Mouse (Mus musculus): ENCODE data around the gene Hmgb2.
A peak's percentile ranks its signal among the peaks of the same experiment; 100 is the strongest.
"Not testable (repeated sequence)": the region's sequence is repeated elsewhere in the genome, so short reads cannot be mapped to it uniquely, and the experiment has no call there.

Hmgb2 gene

DNA sequence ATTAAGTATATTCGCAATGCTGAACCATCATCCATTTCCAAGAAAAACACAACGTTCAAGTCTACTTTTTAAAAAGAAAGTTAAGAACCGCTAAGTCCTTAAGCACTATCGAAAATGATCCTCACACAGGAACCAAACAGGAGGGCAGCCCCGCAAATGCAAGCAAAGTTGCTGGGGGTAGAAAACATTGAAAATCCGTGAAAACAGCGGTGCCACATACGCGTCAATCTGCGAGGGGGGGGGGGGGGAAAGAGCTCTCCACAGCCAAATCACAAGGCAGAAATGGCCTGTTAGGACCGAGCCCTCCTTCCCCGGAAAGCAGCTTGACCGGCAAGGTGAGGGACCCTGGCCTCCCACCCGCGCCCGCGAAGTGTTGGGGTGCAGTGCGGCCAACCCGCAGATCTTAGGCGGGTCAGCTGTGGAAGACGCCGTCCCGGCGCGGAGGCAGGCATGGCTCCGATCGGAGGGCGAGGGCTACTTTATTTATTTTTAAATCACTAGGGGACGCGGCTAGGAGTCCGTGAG is 854 bp upstream of the Hmgb2 start:
- no peak for DNase-seq (ENCODE audit: low read depth, low spot score)

DNA sequence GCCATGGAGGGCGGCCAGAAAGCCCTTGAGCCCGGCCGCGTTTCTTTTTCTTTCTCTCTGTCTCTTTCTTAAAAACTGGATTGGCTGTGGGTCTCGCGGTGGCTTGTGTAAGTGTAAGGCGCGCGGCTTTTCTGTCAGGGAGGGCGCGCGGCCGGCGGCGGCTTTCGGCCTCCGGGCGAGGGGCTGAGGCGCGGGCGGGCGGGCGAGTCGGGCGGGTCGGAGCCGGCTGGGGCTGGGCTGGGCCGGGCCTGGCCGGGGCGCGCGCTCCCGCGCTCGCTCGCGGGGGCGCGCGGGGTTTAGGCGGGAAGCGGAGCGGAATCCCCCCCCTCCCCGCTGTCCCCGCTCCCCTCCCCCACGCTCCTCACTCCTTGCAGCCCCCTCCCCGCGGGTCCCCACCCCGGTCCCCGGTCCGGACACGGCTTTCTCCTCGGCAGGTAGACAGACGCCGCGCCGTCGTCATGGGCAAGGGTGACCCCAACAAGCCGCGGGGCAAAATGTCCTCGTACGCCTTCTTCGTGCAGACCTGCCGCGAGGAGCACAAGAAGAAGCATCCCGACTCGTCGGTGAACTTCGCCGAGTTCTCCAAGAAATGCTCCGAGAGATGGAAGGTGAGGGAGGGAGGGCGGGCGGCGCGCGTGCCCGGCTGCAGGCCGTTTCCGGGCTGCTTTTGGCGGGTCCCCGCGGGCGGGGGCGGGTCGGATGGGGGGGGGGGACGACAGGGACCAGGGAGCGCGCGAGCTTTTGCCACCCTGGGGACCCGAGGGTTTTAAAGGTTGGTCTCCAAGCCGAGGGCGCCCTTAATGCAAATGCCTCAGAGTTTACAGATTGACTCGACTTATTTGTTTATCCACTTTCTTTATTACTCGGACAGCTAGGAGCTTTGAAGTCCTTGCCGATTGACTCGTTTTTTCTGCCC is 692 bp downstream of the Hmgb2 start:
- DNase-seq (ENCODE audit: low read depth, low spot score): no peak

DNA sequence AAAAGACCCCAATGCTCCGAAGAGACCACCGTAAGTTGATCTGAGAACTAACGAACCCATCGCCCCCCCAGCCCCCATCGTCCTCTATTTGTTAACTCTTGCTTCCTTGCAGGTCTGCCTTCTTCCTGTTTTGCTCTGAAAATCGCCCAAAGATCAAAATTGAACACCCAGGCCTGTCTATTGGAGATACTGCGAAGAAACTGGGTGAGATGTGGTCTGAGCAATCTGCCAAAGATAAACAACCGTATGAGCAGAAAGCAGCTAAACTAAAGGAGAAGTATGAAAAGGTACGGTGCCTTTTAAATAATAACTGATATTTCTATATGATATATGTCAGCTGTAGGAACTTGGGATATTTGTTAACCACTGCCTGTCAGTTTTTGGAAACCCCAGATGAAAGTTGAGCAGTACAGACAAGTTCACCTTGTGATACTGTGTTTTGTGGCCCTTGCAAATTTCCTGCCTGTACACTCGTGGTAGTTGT is 1.5 kb downstream of the Hmgb2 start:
- DNase-seq (ENCODE audit: low read depth, low spot score): not testable (repeated sequence)

DNA sequence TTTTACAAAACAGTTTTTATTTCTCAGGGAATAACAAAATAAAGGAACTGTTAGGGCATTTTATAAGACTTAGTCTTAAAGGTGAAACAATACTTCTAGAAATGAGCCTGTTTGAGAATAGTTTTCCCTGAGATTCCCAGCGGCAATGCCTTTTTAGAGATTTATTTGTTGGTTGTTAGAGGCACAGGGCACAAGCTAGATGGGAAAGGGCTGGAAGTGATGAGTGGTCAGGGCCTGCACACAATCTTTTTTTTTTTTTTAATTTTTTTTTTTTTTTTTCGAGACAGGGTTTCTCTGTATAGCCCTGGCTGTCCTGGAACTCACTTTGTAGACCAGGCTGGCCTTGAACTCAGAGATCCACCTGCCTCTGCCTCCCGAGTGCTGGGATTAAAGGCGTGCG is 5.0 kb downstream of the Hmgb2 start:
- DNase-seq (ENCODE audit: low read depth, low spot score): not testable (repeated sequence)

DNA sequence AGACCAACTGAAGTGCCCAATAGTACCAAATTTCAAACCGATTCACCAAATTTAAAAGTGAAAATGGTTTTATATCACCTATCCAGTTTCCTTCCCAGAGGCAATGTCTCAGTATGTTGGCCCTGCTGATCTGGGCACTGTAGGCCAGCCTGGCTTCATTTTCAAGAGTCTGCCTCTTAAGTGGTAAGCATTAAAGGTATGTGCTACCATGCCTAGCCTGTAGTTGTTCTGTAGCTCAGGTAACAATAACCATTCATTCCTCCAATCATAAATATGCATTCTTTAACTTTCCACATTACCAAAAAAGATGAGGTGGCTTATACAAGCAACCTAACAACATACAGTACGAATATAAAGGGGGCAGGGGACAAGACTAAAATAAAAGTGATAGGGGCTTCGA is 6.0 kb downstream of the Hmgb2 start:
- DNase-seq (ENCODE audit: low read depth, low spot score): no peak

DNA sequence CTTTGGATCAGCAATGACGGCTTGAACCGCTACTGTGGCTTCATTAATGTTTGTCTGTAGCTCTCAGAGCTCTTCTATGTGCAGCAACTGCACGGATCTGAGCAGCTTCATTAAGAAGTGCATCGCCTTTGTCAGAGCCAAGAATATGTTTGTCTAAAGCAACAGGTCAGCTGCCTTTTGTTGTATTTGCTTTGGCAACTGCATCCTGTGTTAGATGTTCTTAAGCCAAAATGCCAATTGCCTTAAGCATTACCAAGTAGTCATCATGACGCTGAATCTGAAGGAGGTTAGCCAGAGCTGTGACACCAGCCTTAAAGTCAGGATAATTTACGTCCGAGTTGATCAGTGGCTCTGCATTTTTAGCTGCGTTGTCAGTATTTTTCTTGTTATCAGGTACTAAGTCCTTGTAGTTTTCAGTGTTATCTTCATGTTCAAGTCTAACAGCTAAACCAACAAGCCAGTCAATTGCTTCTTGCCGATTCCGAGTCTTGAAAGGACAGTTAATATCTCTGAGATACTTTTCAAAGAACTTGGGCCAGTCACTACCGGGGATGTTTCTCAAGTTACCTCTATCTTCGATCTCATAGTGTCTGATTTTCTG is 8.6 kb downstream of the Hmgb2 start:
- DNase-seq (ENCODE audit: low read depth, low spot score): no peak

DNA sequence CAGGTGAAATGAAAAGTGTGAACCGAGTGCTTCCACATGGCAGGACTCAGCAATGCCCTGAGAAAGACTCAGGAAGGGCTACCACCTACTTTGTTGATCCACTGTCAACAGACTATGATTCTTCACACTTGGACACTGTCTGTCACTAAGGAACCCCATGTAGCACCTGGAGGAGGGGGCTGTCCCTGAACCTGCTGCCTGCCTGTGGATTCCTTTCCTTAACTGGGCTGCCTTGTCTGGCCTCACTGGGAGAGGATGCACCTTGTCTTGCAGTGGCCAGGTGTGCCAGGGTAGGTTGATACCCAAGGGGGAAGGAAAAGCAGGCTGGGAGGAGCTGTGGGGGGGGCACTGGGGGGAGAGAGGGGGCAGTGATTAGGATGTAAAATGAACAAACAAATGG is 16.3 kb downstream of the Hmgb2 start:
- no peak for DNase-seq (ENCODE audit: low read depth, low spot score)

DNA sequence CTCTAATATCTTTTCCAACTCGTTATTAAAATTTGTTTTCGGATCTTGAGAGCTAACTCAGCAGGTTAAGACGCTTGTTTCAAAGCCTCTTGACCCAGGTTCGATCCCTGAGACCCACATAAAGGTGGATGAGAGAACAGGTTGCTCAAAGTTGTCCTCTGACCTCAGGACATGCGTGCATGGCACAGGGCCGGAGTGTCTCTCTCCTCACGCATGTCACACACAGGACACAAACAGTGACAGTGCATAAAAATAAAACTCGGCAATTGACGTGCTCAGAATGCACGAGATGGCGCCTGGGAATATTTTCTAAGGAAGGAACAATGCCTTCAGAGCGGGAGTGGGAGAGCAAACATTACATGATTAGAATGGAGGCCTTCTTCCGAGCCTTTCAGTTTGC is 18.5 kb downstream of the Hmgb2 start:
- no peak for DNase-seq (ENCODE audit: low read depth, low spot score)

DNA sequence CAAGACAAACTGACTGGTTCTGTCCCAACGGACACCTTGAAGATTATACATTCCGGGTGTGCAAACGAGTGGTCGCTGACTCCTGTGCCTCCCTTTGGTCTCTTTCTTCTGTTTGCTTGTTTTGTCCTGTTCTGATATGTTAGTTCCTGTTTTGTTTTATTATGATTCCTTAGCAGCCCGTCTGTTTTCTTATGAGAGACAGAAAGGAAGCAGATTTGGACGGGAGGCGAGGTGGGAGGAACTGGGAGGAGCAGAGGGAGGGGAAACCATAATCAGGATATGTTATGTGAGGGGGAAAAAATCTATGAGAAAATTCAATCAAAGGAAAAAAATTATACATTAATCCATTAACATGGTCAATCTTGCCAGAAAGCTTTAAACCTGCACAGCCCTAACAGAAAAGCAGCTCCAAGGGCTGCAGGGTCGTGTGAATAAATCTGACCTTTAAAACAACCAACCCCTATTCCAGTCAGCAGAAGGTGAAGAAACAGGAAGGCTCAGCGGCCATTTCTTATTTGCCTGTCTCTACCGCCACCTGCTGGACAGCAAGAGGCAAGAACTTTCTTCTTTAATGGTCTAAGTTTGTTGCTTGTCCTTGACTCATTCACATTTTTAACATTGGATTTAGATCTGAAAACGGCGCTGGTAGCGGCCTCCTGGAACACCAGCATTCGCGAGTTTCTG is 19.1 kb downstream of the Hmgb2 start:
- DNase-seq (ENCODE audit: low read depth, low spot score): peak; percentile 65

DNA sequence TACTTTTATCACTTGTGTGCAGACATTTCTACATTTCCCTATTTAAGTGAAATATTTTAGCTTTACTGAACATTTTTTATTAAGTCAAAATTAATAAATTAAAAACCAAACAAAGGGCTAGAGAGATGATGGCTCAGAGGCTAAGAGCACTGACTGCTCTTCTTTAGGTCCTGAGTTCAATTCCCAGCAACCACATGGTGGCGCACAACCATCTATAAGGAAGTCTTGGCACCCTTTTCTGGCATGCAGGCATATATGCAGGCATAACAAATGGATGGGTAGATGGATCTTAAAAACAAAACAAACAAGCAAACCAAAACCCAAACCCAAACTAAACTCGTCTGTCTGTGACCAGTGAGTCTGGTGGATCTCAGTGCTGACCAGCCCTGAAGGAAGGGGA is 20.5 kb downstream of the Hmgb2 start:
- no peak for DNase-seq (ENCODE audit: low read depth, low spot score)

DNA sequence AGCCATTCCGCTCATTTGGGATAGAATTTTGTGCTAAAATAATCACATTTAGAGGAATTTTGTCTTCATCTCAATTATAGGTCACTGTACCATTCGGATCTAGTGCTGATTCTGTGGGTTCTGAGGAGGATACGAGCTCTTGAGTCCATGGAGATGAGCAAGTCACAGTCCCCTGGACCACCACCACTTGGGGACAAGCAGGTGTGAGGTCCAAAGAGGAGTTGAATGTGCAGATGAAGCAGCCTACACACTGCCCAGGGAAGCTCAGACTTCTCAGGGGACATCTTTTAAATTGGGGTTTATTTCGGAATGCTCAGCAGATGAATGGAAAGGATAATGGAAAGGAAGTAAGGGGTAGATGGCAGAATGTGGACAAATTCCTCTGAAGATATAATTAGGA is 21.4 kb downstream of the Hmgb2 start:
- no peak for DNase-seq (ENCODE audit: low read depth, low spot score)

DNA sequence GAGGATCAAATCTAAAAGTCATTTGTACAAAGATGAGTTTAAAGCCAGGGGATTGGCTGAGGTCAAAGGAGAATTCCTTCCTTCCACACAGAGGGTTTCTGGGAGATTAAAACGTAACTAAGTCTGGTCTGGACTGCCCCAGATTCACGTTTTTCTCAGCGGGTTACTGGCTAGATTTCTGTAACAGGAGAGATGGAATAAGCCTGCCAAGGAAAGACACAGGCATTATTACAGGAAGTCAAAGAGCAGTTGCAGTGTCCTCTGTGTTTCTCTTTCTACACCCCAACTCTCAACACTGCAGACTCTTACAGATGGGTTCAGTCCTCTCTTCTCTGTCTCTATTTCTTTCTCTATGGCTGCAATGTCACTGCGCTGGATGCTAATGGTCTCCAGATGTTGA is 22.8 kb downstream of the Hmgb2 start:
- DNase-seq (ENCODE audit: low read depth, low spot score): no peak

DNA sequence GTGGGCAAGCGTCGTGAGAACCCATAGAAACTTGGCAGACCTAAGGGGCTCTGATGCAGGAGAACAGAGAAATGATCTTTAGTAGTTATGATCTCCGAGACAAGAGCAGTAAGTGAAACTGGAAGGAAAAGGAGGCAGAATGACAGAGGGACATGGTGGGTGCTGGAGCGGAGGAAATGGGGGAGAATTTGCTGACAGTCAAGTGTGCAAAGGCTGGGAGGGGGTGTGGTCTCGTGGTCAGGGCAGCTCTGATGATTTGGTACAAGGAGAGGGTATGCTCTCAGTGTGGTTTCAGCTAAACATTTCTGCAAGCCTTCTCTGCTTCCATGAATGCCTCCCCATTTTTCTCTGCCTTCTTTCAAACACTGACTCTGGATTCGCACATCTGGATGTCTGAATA is 24.5 kb downstream of the Hmgb2 start:
- no peak for DNase-seq (ENCODE audit: low read depth, low spot score)

DNA sequence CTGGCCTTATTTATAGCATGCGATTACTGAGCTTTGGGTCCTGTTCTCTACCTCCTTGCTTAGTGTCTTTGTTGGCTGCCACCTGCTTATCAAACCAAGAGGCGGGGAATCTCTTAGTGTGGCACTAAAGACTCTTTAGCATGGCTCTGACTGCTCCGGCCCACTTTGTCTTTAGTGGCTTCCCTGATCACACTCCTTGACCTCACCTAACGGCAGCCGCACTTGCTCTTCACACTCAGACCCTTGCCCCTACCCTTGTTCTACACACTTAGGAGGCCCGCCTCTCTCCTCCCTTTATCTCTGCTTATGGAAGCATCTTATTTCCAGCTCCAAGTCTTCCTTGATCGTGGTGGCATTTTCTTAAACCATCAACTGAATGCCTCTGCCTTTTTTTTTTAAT is 26.9 kb downstream of the Hmgb2 start:
- no peak for DNase-seq (ENCODE audit: low read depth, low spot score)

DNA sequence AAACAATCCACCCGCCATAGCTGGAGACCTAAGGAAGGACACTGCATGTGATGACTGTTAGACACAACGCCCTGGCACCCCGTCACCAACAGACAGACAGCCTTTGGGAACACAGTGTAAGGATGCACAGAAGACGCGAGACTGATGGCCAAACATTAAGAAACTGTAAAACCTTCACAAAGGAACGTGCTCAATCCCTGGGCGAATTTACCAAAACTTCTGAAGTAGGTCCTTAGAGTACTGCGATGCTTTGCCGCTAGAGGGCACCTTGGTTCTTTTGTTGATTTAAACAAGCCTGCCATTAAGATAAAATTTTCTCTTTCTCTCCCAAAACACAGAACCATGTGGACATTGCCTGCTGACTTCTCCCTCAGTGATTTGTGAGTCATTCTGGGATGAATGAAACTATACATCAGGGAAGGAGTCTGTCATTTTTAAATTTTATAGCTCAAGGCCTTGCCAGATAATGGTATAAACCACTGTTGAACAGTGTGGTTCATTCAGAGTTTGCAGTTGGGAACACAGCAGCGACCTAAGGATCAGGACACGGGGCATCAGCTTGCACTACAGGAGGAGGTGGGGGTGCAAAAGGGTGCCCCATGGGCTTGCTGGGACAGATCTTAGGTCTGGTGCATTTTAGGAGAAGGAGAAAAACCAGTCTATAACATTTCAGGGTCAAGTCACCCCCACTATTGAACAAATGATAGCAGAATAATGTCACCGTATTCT is 28.6 kb downstream of the Hmgb2 start:
- peak; percentile 45 for DNase-seq (ENCODE audit: low read depth, low spot score)

DNA sequence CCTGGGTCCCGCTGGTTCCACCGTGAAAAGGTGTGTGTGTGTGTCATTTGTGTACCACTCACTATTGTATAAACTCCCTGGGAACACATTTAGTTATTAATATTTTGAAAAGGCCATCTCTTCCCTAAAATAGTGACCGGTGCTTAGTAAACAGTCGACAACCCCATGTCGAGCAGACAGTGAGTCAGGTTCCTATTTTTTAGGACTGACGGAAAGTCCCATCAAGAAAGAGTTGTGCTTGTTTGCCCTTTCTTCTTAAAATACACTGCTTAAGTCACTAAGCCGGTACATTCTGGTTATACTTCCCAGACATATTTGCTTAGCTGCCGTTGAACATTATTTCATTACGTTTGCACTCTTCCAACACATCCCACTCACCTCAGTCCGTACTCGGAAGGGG is 29.2 kb downstream of the Hmgb2 start:
- DNase-seq (ENCODE audit: low read depth, low spot score): no peak

DNA sequence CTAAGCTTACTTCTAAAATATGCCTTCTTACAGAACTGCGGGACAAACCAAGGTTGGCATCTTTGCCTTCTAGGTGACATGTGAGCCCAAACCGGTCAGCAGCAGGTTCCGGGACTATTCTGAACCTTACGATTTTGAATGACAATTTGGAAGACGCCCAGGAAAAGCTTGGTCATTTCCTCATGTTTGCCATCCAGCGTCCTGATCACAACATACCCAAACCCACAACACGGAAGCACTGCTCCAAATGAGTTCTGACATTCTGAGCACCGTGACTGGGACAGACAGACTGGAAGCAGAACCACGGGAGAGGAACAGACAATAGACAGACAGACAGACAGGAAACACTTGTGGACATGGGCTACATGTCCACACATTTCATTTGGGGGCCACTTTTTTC is 29.7 kb downstream of the Hmgb2 start:
- DNase-seq (ENCODE audit: low read depth, low spot score): no peak

DNA sequence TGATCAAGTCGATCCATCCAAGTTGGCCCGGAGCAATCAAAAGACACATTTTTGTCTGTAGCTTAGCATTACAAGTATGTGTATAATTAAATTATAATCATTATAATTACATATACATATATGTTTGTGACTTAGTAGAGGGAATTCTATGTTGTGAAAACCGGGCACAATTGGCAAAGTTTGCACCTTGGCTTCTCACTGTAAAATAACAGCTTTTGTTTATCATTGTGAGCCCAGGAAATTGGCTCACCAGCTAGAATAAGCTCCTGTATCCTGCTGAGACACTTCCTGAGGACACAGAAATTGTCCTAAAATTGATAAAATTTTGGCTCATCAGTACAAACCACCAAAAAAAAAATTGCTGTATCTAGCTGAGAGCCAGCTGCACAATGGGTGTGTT is 34.7 kb downstream of the Hmgb2 start:
- no peak for DNase-seq (ENCODE audit: low read depth, low spot score)

DNA sequence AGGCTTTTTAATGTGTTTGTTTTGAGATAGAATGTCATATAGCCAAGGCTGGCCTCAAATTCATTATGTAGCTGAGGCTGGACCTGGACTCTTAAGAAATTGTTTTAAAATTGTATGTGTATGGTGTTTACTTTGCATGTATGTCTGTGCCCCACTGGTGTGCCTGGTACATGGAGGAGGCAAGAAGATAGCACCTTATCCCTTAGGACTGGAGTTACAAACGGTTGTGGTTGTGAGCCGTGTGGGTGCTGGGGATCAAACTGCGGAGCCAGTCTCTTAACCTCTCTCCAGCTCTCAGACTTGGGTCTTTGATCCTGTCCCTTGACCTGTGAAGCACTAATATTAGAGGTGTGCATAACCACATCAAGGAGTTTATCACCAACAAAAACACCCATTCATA is 35.1 kb downstream of the Hmgb2 start:
- DNase-seq (ENCODE audit: low read depth, low spot score): no peak

DNA sequence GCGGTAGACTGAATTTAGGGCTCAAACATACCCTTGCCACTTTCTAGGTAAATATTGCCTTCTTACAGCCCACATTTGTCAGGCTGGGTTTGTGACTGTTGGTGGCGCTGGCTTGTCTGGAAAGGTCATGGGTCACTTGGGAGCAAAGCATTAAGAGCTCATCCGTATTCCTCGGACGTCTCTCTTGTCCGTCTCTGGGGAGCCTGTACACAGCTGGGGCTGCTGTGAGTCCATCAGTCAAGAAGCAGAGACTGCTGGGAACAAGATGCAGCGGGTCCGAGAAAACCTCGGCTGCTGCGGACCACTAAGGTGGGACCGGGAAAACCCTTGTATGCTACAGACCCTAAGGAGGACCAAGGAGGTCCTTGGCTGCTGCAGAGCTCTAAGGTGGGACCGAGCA is 35.9 kb downstream of the Hmgb2 start:
- no peak for DNase-seq (ENCODE audit: low read depth, low spot score)

DNA sequence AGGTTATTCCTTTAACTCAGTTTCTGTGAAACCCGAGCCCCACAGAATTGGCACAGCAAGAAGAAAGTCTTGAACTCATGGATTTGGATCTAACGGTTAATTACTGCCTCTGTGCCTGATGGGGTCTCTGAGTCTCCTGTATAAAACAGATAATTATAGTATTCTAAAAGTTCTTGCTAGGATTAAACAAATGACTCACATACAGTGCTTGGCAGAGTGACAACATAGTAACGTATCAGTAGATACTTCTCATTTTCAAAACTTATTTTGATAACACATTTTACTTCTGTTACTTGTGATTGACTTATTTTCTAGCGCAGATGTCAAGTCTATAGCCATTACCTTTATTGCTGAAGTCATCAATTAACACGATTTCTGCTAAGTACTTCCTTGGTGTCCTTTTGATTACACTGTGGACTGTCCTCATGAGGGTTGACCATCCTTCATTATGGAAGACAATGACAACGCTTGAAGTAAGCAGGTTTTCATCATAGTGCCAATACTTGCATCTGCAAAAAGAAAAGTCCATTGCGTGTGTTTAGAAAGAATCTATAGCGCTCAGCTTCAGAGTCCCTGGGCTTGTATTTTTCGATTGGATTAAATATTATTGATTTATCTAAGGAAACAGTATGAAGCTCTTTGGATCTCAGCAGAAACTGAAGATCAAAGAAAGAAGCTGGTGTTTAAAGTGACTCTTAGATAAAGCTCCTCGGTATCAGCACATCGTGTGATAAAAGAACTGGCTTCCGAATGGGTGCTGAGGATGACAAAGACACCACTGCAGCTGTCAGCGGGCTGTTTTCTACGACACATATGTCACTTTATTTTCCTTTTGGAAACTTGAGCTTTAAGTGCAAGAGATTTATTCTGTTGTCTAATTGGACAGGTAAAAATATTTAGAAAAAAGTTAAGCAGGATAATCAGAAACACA is 40.7 kb downstream of the Hmgb2 start:
- no peak for DNase-seq (ENCODE audit: low read depth, low spot score)

All from retina, postnatal 7 days (tissue).